Mouse (Mus musculus) lung, embryonic 14.5 days (tissue): ENCODE results near the gene Zfp280d. TPM values are rescaled to one million over a fixed set of nuclear protein-coding genes. Genes with fewer than 3 reads are reported as not detected.

Experiments used
- ATAC-seq: fragments of 200-750 bp; cut with Nextera tagmentation; 2 replicates; pipeline ENCODE4 v1.8.0; 2017; ENCODE audit warnings: mild to moderate bottlenecking, moderate TSS enrichment, moderate library complexity; ENCODE audit not compliant: insufficient read depth
- DNase-seq: peaks from one replicate; pipeline ENCODE4 v3.0.0-alpha.2; 2015
- H3K27ac ChIP-seq: fragments of 300-500 bp; sonication (generic); 2 replicates; pipeline ENCODE4 v1.5.1; 2014; ENCODE audit warnings: low read depth, mild to moderate bottlenecking, moderate library complexity
- H3K27me3 ChIP-seq: fragments of 300-500 bp; sonication (generic); 2 replicates; pipeline ENCODE4 v1.6.1; 2014; ENCODE audit warnings: low read length, control low read depth; ENCODE audit not compliant: insufficient read depth
- H3K36me3 ChIP-seq: fragments of 300-500 bp; sonication (generic); 2 replicates; pipeline ENCODE4 v1.6.1; 2014; ENCODE audit warnings: control low read depth; ENCODE audit not compliant: insufficient read depth
- H3K4me1 ChIP-seq: fragments of 300-500 bp; sonication (generic); 2 replicates; pipeline ENCODE4 v1.6.1; 2014; ENCODE audit warnings: antibody characterized with exemption, control low read depth; ENCODE audit not compliant: insufficient read depth
- H3K4me2 ChIP-seq: fragments of 300-500 bp; sonication (generic); 2 replicates; pipeline ENCODE4 v1.6.1; 2014; ENCODE audit warnings: mild to moderate bottlenecking
- H3K4me3 ChIP-seq: fragments of 300-500 bp; sonication (generic); 2 replicates; pipeline ENCODE4 v1.5.1; 2014; ENCODE audit warnings: low read depth, low read length
- H3K9ac ChIP-seq: fragments of 300-500 bp; sonication (generic); 2 replicates; pipeline ENCODE4 v1.6.1; 2014
- H3K9me3 ChIP-seq: fragments of 300-500 bp; sonication (generic); 2 replicates; pipeline ENCODE4 v1.6.1; 2016; ENCODE audit warnings: low read depth, low read length, control low read depth
- CTCF ChIP-seq: IDR thresholded peaks from 2 replicates; pipeline ENCODE4 v1.5.1; 2016; ENCODE audit warnings: antibody characterized with exemption, low read depth
- WGBS: fragments of 180-500 bp; shearing (Covaris S2); extraction: QIAGEN DNeasy Blood & Tissue Kit; methylation state at CpG from one replicate; pipeline ENCODE4 v1.1.7; 2014; 5-methylcytosine and 5-hydroxymethylcytosine counted together
- polyA plus RNA-seq: library from polyadenylated mRNA; unstranded; fragments of >200 nt; fragmentation: Nextera tagmentation; extraction: Ambion mirVana; gene quantifications from 2 replicates; pipeline ENCODE4 v1.2.1, GENCODE M21; 2014

The Zfp280d gene
- polyA plus RNA-seq, 1 experiment from 2014 or later: 47.5 TPM

DNA sequence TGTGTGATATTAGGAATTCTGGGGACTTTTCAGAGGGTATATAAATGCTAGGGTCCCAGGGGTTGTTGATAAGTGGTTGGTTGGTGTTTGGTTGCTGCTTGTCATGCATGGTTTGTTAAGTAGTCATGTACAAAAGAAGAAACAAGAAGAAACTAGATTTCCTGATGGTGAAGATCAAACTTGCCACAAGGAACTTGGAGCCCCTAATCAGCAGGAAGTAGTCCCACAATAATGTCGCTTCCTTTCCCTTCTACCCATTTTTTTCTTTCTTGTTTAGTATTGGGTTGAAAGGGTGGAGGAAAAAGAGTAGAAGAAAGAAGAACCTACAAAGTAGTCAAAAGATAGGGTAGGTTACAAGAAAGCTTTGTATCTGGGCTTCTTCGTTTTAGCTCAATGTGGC, 13.0 kb downstream of the Zfp280d start:
- H3K9me3 ChIP-seq: no peaks in the 10 kb centered on the region; the same call in 1 of the 2 replicates

DNA sequence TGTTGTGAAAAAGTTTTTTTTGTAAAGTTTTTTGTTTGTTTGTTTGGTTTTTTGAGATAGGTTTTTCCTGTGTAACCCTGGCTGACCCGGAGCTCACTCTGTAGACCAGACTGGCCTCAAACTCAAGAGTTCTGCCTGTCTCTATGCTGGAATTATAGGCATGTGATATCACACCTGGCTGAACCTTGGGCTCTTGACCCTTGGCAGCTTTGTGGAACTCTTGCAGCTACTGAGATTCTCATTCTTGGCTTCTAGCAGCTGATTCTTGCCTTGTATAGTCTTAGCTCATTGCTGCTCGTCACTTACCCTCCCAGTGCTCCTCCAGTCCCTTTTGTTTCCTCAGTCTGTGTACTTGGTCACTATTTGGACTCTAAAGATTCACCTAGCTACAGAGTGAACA, 13.6 kb downstream of the Zfp280d start:
- DNase-seq (no peak), ATAC-seq (no peak)
- H3K27ac ChIP-seq: no peak overlapping the region
- H3K9ac ChIP-seq: no peak overlapping the region
- no peak overlapping the region for H3K4me3 ChIP-seq
- peaks cover 11% of the 10 kb centered on the region for H3K36me3 ChIP-seq
- H3K4me1 ChIP-seq: no peaks in the 10 kb centered on the region
- WGBS: 68% methylated on average over 2 of the region's 2 CpGs
- TF ChIP-seq CTCF: no peak
- no peaks in the 10 kb centered on the region for H3K27me3 ChIP-seq
- H3K9me3 ChIP-seq: no peaks in the 10 kb centered on the region; the same call in 1 of the 2 replicates
- H3K4me2 ChIP-seq: no peak overlapping the region

More for the DNA sequence above, 13.0 kb downstream of the Zfp280d start:
- Histone ChIP-seq H3K9ac (no peak overlapping the region), H3K4me3 (no peak overlapping the region), H3K36me3 (peaks cover 11% of the 10 kb centered on the region), H3K4me2 (no peak overlapping the region), H3K27ac (no peak overlapping the region), H3K27me3 (no peaks in the 10 kb centered on the region), H3K4me1 (no peaks in the 10 kb centered on the region)
- WGBS: 81% methylated on average over 2 of the region's 2 CpGs
- ATAC-seq: no peak
- TF ChIP-seq CTCF: no peak
- no peak for DNase-seq

DNA sequence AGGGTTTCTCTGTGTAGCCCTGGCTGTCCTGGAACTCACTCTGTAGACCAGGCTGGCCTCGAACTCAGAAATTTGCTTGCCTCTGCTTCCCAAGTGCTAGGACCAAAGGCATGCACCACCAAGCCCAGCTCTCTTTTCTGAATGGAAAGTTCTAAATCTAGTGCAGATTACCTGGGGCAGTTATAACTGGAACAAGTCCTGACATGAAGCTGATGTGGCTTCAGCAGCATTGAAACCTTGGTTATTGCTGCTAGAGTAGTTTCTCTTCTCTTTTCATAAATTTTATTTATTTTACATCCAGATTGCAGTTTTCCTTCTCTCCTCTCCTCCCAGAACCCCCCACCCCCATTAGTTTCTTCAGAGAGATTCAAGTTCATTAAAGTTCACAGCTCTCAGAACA, 14.4 kb downstream of the Zfp280d start:
- H3K9ac ChIP-seq: no peak overlapping the region
- DNase-seq (no peak), ATAC-seq (no peak)
- H3K36me3 ChIP-seq: peaks cover 11% of the 10 kb centered on the region
- no peaks in the 10 kb centered on the region for H3K9me3 ChIP-seq
- no peaks in the 10 kb centered on the region for H3K4me1 ChIP-seq
- 83% methylated on average over 1 of the region's 1 CpGs for WGBS
- H3K4me2 ChIP-seq: no peak overlapping the region
- no peak overlapping the region for H3K4me3 ChIP-seq
- H3K27ac ChIP-seq: no peak overlapping the region
- H3K27me3 ChIP-seq: no peaks in the 10 kb centered on the region
- no peak for TF ChIP-seq CTCF

DNA sequence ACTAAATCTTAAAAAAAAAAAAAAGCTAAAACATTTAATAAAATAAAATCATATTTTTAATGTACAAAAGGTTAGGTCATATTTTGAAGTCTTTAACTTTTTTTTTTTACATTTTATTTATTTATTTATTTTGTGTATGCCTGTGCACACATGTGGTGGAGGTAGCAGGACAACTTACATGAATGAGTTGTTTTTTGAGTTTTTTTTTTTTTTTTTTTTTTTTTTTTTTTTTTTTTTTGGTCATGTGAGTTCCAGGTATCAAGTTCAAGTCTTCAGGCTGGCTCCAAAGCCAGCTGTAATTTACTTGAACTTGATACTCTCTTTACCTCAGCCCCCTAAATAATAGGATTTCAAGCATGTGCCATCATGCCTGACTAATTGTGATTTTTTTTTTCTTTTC, 19.4 kb downstream of the Zfp280d start:
- no peak for TF ChIP-seq CTCF
- H3K9ac ChIP-seq: no peak overlapping the region
- no peak for ATAC-seq

DNA sequence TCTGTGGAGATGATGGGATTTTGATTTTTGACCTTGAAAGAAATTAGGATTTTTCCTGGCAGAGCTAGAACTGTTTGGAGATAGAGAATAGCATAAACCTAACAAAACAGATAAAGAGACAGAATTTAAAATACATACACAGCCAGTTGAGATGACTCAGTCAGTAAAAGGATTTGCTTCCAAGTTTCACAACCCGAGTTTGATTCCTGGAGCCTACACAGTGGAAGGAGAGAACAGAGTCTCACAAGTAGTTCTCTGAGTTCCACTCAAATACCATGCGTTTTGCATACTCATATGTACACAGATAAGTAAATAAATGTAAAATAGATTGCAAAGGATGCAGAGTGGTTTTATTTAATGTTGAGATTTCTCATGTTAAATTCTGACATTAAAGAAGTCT, 35.1 kb downstream of the Zfp280d start:
- WGBS: 85% methylated on average over 2 of the region's 2 CpGs
- Histone ChIP-seq H3K36me3 (peaks cover 43% of the 10 kb centered on the region), H3K27ac (no peak overlapping the region), H3K9ac (no peak overlapping the region), H3K27me3 (no peaks in the 10 kb centered on the region), H3K4me2 (no peak overlapping the region), H3K4me1 (no peaks in the 10 kb centered on the region), H3K9me3 (no peaks in the 10 kb centered on the region), H3K4me3 (no peak overlapping the region)
- TF ChIP-seq CTCF: no peak
- DNase-seq (no peak), ATAC-seq (no peak)

More for the DNA sequence above, 19.4 kb downstream of the Zfp280d start:
- Histone ChIP-seq H3K36me3 (peaks cover 8% of the 10 kb centered on the region; the same call in 1 of the 2 replicates), H3K27ac (no peak overlapping the region), H3K4me2 (no peak overlapping the region), H3K4me1 (no peaks in the 10 kb centered on the region), H3K9me3 (no peaks in the 10 kb centered on the region), H3K27me3 (no peaks in the 10 kb centered on the region), H3K4me3 (no peak overlapping the region)
- DNase-seq: no peak

DNA sequence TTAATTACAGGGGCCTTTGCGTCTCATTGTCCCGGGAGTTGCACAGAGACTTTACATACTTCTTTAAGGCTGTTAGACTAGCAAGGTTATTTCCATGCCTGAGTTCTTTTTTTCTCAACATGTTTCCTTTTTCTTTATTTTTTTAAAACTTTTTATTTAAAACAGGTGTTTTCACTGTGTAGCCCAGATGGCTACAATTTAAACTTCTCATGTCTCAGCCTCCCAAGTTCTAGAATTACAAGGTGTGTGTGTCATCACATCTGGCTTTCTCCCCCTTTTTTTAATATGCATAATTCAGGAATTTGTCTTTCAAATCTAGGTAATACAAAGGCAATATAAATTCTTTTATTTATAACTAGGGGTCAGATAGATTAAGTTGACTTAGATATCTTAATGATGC, 58.6 kb downstream of the Zfp280d start:
- ATAC-seq (no peak), DNase-seq (no peak)
- Histone ChIP-seq H3K4me3 (no peak overlapping the region), H3K27ac (no peak overlapping the region), H3K9ac (no peak overlapping the region), H3K4me1 (no peaks in the 10 kb centered on the region), H3K9me3 (no peaks in the 10 kb centered on the region), H3K36me3 (peaks cover 50% of the 10 kb centered on the region), H3K4me2 (no peak overlapping the region), H3K27me3 (no peaks in the 10 kb centered on the region)
- WGBS: 93% methylated on average over 2 of the region's 2 CpGs
- no peak for TF ChIP-seq CTCF

DNA sequence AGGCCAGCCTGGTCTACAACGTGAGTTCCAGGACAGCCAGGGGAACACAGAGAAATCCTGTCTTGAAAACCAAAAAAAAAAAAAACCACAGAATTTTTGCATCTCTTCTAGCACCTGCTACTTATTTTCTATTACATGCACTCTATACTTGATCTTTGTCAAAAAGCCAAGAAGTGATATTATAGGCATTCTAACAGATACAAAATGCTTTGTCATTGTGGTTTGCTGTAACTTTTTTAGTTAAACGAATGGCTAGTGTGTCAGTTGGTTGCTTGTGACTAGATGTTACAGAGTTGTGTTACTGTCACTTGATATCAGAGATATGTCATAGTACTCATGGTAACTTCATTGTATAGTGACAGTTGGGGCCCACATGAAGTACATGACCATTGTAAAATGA, 61.4 kb downstream of the Zfp280d start:
- H3K9me3 ChIP-seq: no peaks in the 10 kb centered on the region
- H3K4me3 ChIP-seq: no peak overlapping the region
- H3K27me3 ChIP-seq: no peaks in the 10 kb centered on the region
- H3K4me1 ChIP-seq: no peaks in the 10 kb centered on the region
- no peak overlapping the region for H3K27ac ChIP-seq
- H3K9ac ChIP-seq: no peak overlapping the region
- no peak for ATAC-seq
- WGBS: 89% methylated on average over 2 of the region's 2 CpGs
- H3K36me3 ChIP-seq: peaks cover 45% of the 10 kb centered on the region
- DNase-seq: no peak
- H3K4me2 ChIP-seq: no peak overlapping the region
- no peak for TF ChIP-seq CTCF

DNA sequence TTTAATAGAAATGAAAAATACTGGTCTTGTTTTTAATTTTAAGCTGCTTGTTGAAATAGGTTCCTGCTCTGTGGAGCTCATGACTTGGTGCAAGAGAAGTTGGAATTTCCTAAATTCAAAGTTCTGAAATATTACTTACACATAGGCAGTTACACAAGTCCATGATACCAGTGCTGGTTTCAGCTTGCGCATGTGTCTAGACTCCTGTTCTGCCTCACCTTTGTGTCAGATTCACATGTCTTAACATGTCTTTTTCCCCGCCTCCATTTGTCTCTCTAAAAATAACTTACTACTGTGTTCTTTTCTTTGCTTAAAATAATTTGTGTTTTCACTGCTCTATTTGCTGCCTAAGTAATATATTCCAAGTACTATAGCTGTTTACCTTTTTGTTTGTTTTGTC, 64.5 kb downstream of the Zfp280d start:
- no peak overlapping the region for H3K4me2 ChIP-seq
- 90% methylated on average over 2 of the region's 2 CpGs for WGBS
- no peak overlapping the region for H3K27ac ChIP-seq
- no peak for DNase-seq
- no peaks in the 10 kb centered on the region for H3K4me1 ChIP-seq
- no peak overlapping the region for H3K9ac ChIP-seq
- TF ChIP-seq CTCF: no peak
- H3K36me3 ChIP-seq: peaks cover 36% of the 10 kb centered on the region
- no peaks in the 10 kb centered on the region for H3K9me3 ChIP-seq
- no peak overlapping the region for H3K4me3 ChIP-seq
- no peaks in the 10 kb centered on the region for H3K27me3 ChIP-seq
- no peak for ATAC-seq
